Mouse (Mus musculus) limb, embryonic 13.5 days (tissue): ENCODE measurements at regions not wholly inside any gene's neighbourhood (a gene's known extent, or its start where the extent isn't known, plus 50 kb on each side); places are given as distances from the start of the nearest gene placed in this dataset.

Experiments used
- ATAC-seq: fragments of 200-750 bp; cut with Nextera tagmentation; 2 replicates; pipeline ENCODE4 v1.8.0; 2017; ENCODE audit warnings: low read depth, moderate number of reproducible peaks, moderate TSS enrichment; ENCODE audit not compliant: low FRiP score
- H3K27ac ChIP-seq: fragments of 300-500 bp; sonication (generic); 2 replicates; pipeline ENCODE4 v1.5.1; 2015; ENCODE audit warnings: inconsistent platforms, mild to moderate bottlenecking, moderate library complexity
- H3K27me3 ChIP-seq: fragments of 300-500 bp; sonication (generic); 2 replicates; pipeline ENCODE4 v1.6.1; 2015; ENCODE audit warnings: mild to moderate bottlenecking, inconsistent platforms
- H3K36me3 ChIP-seq: fragments of 300-500 bp; sonication (generic); 2 replicates; pipeline ENCODE4 v1.6.1; 2015; ENCODE audit warnings: inconsistent platforms, mild to moderate bottlenecking, moderate library complexity
- H3K4me1 ChIP-seq: fragments of 300-500 bp; sonication (generic); 2 replicates; pipeline ENCODE4 v1.6.1; 2015; ENCODE audit warnings: inconsistent platforms
- H3K4me2 ChIP-seq: fragments of 300-500 bp; sonication (generic); replicated peaks from 2 replicates; pipeline ENCODE4 v1.6.1; 2015; ENCODE audit warnings: inconsistent platforms, mild to moderate bottlenecking, moderate library complexity
- H3K4me3 ChIP-seq: fragments of 300-500 bp; sonication (generic); 2 replicates; pipeline ENCODE4 v1.5.1; 2015; ENCODE audit warnings: moderate library complexity, mild to moderate bottlenecking, inconsistent platforms
- H3K9ac ChIP-seq: fragments of 300-500 bp; sonication (generic); 2 replicates; pipeline ENCODE4 v1.6.1; 2015; ENCODE audit warnings: mild to moderate bottlenecking, inconsistent platforms
- H3K9me3 ChIP-seq: fragments of 300-500 bp; sonication (generic); 2 replicates; pipeline ENCODE4 v1.6.1; 2016; ENCODE audit warnings: inconsistent platforms
- WGBS: fragments of 180-500 bp; shearing (Covaris S2); methylation state at CpG from one replicate; pipeline ENCODE4 v1.1.7; 2015; 5-methylcytosine and 5-hydroxymethylcytosine counted together

DNA sequence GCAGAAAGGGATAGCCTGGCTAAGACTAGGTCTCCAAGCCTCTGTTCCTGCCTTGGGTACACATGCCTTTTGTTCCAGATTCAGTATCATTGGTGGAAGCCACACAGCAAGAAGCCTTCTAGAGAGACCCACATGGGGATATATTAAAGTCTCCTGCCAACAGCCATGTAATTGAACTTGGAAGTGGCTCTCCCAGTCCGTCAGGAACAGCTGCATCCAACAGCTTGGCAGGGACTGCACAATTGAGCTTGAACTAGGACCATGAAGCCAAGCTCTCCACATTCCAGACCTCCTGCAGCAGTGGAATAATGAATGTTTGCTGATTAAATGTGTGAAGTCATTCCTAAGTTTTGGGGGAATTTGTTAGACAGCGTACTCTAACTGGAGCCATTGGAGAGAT, 94.5 kb downstream of the Gpr139 start:
- H3K36me3 ChIP-seq, result no peaks in the 10 kb centered on the region
- no peak overlapping the region for H3K9ac ChIP-seq
- H3K27ac ChIP-seq, result no peak overlapping the region
- H3K9me3 ChIP-seq, result no peaks in the 10 kb centered on the region
- H3K4me2 ChIP-seq, result no peak overlapping the region
- WGBS, result 69% methylated on average over 2 of the region's 2 CpGs
- no peak overlapping the region for H3K4me3 ChIP-seq
- H3K4me1 ChIP-seq, result no peaks in the 10 kb centered on the region
- no peak for ATAC-seq
- no peaks in the 10 kb centered on the region for H3K27me3 ChIP-seq

DNA sequence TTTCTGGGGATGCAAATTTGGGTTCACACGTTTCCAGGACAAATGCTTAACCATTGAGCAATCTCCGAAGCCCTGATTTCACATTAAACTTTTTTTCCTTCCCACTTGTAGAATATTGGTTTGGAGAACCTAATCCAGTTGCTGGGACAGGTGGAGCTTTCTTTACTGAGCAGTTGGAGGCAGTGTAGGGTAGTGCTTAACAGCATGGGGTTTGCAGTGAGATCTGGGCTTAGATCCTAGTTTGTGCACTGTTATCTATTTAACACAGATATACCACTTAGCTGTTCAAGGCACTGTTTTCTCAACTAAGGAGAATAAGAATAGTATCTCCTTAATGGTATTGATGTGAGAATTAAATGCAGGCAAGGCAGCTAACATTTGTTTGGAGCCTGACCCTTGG, 93.5 kb upstream of the Gprc5b start:
- no peak overlapping the region for H3K9ac ChIP-seq

DNA sequence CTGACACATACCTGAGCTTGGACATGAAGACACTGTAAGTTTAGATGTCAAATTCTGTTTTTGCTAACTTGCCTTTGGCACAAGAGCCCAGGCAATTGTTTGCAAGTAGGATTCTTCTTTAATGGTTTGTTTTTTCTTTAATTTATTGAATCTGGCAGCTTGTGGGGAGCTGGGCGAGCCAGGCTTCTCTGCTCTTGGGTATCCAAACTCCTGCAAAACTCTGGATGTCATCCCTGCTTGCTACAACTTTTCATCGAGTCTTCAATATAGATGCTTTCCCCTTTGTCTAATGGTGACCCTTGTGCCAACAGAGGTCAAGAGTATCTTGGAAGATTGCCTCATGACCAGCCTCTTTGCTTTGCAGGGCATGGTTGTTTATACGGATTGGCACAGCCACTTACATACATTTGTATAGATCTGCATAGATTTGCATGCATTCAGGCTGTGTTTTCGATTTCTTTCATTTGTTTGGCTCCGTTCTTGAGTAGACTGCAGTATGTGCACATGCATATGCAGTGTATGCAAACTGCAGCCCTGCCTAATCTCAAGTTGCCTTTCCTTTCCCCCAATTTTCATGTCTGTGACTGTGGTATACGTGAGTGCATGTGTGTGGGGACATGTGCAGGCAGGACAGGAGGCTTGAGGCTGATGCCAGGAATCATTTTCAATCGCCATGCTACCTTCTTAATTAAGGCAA, 92.9 kb upstream of the Gprc5b start:
- no peaks in the 10 kb centered on the region for H3K9me3 ChIP-seq
- H3K27me3 ChIP-seq, result no peaks in the 10 kb centered on the region
- no peak overlapping the region for H3K27ac ChIP-seq
- H3K9ac ChIP-seq, result no peak overlapping the region
- no peaks in the 10 kb centered on the region for H3K4me1 ChIP-seq
- no peaks in the 10 kb centered on the region for H3K36me3 ChIP-seq
- ATAC-seq, result no peak
- no peak overlapping the region for H3K4me3 ChIP-seq
- H3K4me2 ChIP-seq, result no peak overlapping the region
- 73% methylated on average over 7 of the region's 7 CpGs for WGBS

More for the DNA sequence above, 93.5 kb upstream of the Gprc5b start:
- Histone ChIP-seq H3K27me3 (no peaks in the 10 kb centered on the region), H3K4me3 (no peak overlapping the region), H3K9me3 (no peaks in the 10 kb centered on the region), H3K4me1 (no peaks in the 10 kb centered on the region), H3K4me2 (no peak overlapping the region), H3K27ac (no peak overlapping the region), H3K36me3 (no peaks in the 10 kb centered on the region)
- WGBS, result 75% methylated on average over 2 of the region's 2 CpGs
- ATAC-seq, result no peak

DNA sequence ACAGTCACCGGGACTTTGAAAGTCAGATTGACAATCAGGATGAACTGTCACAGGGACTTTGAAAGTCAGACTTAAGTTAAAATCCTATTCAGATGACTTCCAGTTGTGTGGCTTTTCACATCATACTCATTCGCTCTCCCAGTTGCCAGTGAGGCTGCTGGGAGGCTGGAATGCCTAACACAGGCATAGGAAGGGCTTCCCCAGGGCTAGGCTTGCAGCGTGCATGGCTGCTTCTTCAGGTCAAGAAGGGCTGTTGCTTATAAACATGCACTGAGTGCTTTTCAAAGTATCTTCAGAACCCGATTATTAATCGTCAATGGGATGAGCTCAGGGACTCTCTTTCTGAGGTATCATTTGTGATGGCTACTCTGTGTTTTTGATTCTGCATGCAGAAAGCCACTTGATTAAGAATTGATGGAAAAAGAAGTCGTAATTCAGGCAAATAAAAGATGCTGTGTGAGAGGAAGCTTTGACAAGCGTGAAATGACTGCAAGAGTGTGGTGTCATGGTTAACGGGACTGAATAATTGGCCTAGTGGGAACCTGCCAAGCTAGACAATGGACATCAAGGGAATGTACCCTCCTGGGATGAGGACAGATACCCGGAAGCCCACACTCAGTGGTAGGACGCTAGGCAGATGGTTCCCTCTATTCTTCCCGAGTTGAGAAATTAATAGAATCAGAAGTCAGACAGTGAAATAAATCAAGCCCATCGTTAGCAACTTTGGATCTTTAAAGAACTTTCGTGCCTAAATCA, 90.9 kb upstream of the Gprc5b start:
- Histone ChIP-seq H3K4me2 (no peak overlapping the region), H3K4me1 (no peaks in the 10 kb centered on the region), H3K27ac (no peak overlapping the region), H3K4me3 (no peak overlapping the region), H3K27me3 (no peaks in the 10 kb centered on the region), H3K9me3 (no peaks in the 10 kb centered on the region), H3K9ac (no peak overlapping the region), H3K36me3 (no peaks in the 10 kb centered on the region)
- no peak for ATAC-seq
- WGBS, result 81% methylated on average over 13 of the region's 13 CpGs

DNA sequence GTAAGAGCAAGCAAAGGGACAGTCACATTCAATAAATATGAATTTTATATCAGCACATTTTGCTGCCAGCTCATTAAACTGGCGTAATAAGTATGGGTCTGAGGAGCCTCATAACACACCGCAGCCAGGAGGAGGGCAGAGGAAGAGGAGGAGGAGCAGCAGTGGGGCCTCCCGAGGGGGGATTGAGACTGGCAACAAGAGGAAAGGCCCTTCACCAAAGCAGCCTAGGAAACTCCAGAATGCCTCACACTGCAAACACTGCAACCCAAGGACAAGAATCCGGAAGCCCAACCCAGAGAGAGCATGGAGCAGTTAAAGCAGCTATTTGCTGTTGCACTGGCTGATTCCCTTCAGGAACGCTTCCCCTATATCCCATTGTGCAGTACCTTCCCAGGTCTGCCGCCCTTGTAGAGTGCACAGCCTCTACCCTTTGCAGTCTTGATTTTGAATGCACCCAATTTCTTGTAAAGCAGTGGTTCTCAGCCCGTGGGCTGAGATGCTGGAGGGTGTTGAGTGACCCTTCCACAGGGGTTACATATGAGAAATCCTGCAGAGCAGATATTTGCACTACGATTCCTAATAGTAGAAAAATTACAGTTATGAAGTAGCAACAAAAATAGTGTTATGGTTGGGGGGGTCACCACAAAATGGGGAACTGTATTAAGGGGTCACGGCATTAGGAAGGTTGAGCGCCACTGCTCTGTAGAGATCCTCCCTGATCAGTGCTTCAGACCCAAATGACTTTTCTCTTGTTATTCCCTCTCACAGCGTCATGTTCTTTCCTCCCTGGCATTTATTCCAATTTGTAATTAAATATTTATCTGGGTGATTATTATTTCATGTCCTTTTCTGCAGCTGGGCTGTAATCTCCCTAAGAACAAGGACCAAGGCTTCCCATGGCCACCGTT, 82.0 kb upstream of the Gprc5b start:
- peak overlapping the region; percentile 16; the same call in 1 of the 2 replicates for H3K4me2 ChIP-seq
- WGBS, result 51% methylated on average over 12 of the region's 12 CpGs
- peak; percentile 51; the same call in 1 of the 2 replicates for ATAC-seq

DNA sequence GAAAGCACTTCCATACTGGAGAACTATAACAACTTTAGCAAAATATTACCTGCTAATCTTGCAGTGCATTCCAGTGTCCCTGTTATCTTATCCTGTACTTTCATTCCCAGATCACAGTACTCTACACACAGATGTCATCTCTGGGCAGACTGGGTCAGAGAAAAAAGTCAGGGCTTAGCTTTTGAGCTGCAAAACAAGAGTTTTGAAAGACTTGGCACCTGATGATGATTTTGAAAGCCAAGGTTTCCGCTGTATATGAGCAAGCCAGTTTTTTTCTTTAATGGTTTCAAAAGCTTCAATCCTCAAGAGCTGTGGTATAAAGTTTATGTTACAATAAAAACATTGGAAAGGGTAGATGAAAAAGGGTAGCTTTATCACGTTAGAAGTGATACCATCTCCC, 71.0 kb upstream of the Gprc5b start:
- H3K36me3 ChIP-seq, result no peaks in the 10 kb centered on the region
- ATAC-seq, result no peak
- no peak overlapping the region for H3K4me3 ChIP-seq
- H3K27ac ChIP-seq, result no peak overlapping the region
- 58% methylated on average over 2 of the region's 2 CpGs for WGBS
- H3K9ac ChIP-seq, result no peak overlapping the region
- no peaks in the 10 kb centered on the region for H3K9me3 ChIP-seq
- H3K27me3 ChIP-seq, result no peaks in the 10 kb centered on the region
- no peak overlapping the region for H3K4me2 ChIP-seq
- H3K4me1 ChIP-seq, result no peaks in the 10 kb centered on the region

More for the DNA sequence above, 82.0 kb upstream of the Gprc5b start:
- Histone ChIP-seq H3K4me3 (no peak overlapping the region), H3K4me1 (0 out of 2 replicates have a peak, but pooled peaks cover 4% of the 10 kb centered on the region), H3K36me3 (no peaks in the 10 kb centered on the region), H3K27me3 (no peaks in the 10 kb centered on the region), H3K9me3 (no peaks in the 10 kb centered on the region), H3K9ac (no peak overlapping the region), H3K27ac (no peak overlapping the region)
